Mouse (Mus musculus) frontal cortex, adult (tissue): ENCODE data around the gene Eif4b.
A peak's percentile ranks its signal among the peaks of the same experiment; 100 is the strongest.
"Not testable (repeated sequence)": the region's sequence is repeated elsewhere in the genome, so short reads cannot be mapped to it uniquely, and the experiment has no call there.

Experiments
- ATAC-seq: cut with Nextera tagmentation; 2 replicates; pipeline ENCODE4 v1.9.2; 2017; ENCODE audit warnings: mild to moderate bottlenecking, moderate library complexity, mixed read lengths; ENCODE audit not compliant: low TSS enrichment

The Eif4b gene

GRCm38 (mm10) chr15:102074876-102075585 lies 1.5 kb downstream of the Eif4b start:
- ATAC-seq: no peak

GRCm38 (mm10) chr15:102077111-102077677 lies 3.6 kb downstream of the Eif4b start:
- ATAC-seq: no peak

- ATAC-seq: no peak
Measured at GRCm38 (mm10) chr15:102079221-102079620, 5.6 kb downstream of the Eif4b start.

GRCm38 (mm10) chr15:102079924-102080323 lies 6.4 kb downstream of the Eif4b start:
- ATAC-seq: not testable (repeated sequence)

GRCm38 (mm10) chr15:102080429-102080828 lies 6.9 kb downstream of the Eif4b start:
- ATAC-seq: no peak

GRCm38 (mm10) chr15:102082148-102082547 lies 8.6 kb downstream of the Eif4b start:
- ATAC-seq: no peak

GRCm38 (mm10) chr15:102083028-102083427 lies 9.5 kb downstream of the Eif4b start:
- ATAC-seq: no peak

- no peak for ATAC-seq
Measured at GRCm38 (mm10) chr15:102089914-102090585, 16.5 kb downstream of the Eif4b start.

DNA sequence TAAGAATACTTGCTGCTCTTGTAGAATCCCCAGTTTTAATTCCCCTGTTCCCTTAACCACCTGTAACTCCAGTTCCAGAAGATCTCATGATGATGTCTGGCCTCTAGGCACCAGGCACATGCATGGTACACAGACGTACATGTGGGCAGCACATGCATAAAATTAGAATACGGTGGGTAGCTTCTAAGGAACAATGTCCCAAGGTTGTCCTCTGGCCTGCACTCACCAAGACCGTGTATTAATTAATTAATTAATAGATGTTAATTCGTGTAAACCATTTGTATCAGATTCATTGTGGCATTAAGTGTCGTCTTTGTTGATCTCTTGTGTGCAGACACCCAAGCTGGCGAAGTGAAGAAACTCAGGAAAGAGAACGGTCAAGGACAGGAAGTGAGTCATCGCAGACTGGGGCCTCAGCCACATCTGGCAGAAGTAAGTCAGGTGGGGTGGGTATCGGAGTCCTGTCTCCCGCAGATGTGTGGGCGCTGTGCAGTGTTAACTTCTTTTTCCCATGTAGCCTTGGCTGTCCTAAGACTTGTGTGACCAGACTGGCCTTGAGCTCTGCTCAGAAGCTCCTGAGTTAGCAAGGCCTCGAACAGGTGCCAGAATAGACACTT lies 17.6 kb downstream of the Eif4b start:
- ATAC-seq: no peak

GRCm38 (mm10) chr15:102091688-102092087 lies 18.1 kb downstream of the Eif4b start:
- ATAC-seq: no peak

DNA sequence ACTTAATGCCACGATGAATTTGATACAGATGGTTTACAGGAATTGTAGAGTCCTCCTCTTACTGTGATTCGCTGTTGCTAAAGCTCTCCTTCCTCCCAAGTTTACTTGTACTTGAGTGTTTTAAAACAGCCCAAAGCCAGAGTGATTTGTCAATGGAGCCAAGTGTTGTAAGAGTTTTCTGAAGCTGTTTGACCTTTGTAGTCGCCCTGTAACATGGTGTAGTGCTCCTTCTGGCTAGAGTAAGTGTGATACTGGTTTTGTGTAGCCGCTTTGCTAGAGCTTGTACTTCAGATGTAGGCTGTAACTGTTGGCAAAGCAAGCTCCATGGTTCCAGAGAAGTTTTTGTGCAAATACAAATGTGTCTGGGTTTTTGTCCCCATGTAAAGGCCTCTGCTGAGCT lies 18.6 kb downstream of the Eif4b start:
- ATAC-seq: no peak

- no peak for ATAC-seq
Measured at GRCm38 (mm10) chr15:102094157-102094556, 20.6 kb downstream of the Eif4b start.

- ATAC-seq: no peak
Measured at GRCm38 (mm10) chr15:102094988-102095387, 21.4 kb downstream of the Eif4b start.

DNA sequence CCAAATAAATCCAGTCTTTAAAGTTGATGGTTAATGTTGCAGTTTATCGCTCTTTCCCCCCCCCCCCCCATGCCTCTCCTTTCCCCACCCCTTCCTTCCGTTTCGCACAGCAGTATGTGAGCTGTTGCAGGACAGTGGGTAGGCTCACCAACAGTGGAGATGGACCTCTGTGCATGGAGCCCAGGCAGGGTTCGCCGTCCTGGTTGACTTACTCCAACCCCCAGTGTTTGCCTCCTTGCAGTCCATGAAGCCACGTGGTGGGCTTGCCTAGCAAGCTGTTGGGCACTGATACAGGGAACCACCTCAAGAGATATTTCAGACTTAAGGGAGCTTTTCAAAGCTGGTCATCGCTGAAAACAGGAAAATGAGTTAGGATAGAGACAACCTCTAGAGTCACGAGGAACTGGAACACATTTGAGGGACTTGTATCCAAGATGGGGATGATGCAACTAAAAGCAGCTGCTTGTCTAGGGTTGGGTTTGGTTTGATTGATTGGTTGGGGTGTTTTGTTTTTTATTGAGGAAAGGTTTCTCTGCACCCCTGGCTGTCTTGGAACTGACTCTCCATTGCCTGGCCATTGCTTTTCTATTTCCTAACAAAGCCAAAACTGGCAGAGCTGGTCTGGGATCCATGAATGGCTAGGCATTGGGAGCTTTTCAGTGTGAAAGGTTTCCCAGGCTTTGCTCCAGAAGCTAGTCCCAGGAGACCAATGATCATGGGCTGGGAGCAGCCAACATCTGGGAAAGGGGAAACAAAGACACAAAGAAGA lies 23.8 kb downstream of the Eif4b start:
- ATAC-seq: no peak

GRCm38 (mm10) chr15:102097991-102098555 lies 24.5 kb downstream of the Eif4b start:
- no peak for ATAC-seq

GRCm38 (mm10) chr15:102099260-102099659 lies 25.7 kb downstream of the Eif4b start:
- no peak for ATAC-seq

DNA sequence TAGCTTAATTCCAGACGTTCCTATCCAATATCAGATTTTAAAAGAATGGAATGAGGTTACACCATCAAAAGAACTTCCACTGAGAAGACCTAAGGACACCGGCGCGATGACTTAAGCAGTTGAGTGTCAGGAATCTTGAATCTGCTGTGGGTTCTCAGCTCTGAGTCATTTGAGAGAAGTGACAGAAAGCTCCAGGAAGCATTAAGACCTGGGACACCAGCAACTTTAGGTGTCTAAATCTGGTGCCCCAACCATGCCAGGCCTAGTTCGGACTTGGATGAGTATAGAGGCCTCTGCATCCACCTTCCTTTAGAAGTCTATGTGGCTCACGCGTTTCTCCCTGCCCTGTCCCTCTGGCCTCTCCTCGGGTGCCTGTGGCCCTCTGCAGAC lies 26.2 kb downstream of the Eif4b start:
- ATAC-seq: peak; percentile 11; the same call in 1 of the 2 replicates

DNA sequence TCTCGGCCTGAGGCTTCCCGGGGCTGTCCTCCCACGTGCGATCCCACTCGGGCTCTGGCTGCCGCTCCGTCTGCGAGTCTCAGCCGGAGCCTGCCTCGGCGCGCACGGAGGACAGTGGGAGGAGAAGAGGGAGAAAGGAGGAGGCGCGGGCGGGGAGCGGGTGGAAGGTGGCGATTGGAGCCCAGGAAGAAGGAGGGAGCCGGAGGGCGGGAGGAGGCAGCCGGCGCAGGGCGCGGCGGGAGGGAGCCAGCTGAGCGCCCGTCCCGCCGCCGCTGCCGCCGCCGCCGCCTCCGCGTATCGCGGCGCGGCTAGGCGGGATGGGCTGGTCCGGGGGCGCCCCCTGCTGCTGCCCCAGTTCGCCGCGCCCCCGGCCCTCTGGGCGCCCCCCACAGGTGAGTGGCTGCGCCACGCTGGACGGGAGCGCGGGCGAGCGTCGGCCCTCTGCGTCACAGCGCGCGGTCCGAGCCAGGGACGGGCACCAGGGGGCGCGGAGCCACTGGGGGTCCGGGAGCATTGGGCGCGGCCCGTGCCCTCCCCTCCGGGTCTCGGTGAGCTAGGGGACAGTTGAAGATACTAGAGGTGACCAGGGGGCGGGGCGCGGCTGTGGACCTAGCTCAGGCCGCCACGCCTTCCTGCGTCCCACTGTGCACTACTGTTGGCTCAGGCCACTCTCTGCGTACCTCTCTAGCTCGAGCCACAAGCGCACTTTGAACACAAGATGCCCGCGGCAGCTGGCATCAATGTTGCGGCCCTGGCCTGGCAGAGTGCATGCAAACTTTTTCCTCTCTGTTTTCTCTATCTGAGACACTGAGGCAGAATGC lies 26.8 kb downstream of the Eif4b start, which contains the start of gene Tns2:
TSS of gene Tns2 (plus strand) at position 253 of the 821 bp plus-strand sequence.
- peak; percentile 62 for ATAC-seq

- ATAC-seq: no peak
Measured at GRCm38 (mm10) chr15:102100996-102101671, 27.6 kb downstream of the Eif4b start.
